Mouse (Mus musculus) intestine, postnatal 0 days (tissue): ENCODE measurements around the gene Slc2a1. TPM values are rescaled to one million over a fixed set of nuclear protein-coding genes. Genes with fewer than 3 reads are reported as not detected.
A peak's percentile ranks its signal among the peaks of the same experiment; 100 is the strongest.

Experiments used
- ATAC-seq: fragments of 200-750 bp; cut with Nextera tagmentation; 2 replicates; pipeline ENCODE4 v1.8.0; 2017; ENCODE audit warnings: mild to moderate bottlenecking, moderate TSS enrichment, moderate library complexity
- H3K27ac ChIP-seq: fragments of 300-500 bp; sonication (generic); 2 replicates; pipeline ENCODE4 v1.5.1; 2014; ENCODE audit warnings: mild to moderate bottlenecking, low read depth, low read length, moderate library complexity
- H3K27me3 ChIP-seq: fragments of 300-500 bp; sonication (generic); replicated peaks from 2 replicates; pipeline ENCODE4 v1.6.1; 2014; ENCODE audit warnings: low read length, mixed read lengths; ENCODE audit not compliant: control insufficient read depth, insufficient read depth
- H3K36me3 ChIP-seq: fragments of 300-500 bp; sonication (generic); 2 replicates; pipeline ENCODE4 v1.6.1; 2014; ENCODE audit warnings: mild to moderate bottlenecking, moderate library complexity; ENCODE audit not compliant: control insufficient read depth, insufficient read depth
- H3K4me1 ChIP-seq: fragments of 300-500 bp; sonication (generic); replicated peaks from 2 replicates; pipeline ENCODE4 v1.6.1; 2014; ENCODE audit warnings: antibody characterized with exemption, low read length, mixed read lengths; ENCODE audit not compliant: control insufficient read depth, insufficient read depth
- H3K4me2 ChIP-seq: fragments of 300-500 bp; sonication (generic); replicated peaks from 2 replicates; pipeline ENCODE4 v1.6.1; 2014; ENCODE audit warnings: low read depth, mild to moderate bottlenecking, moderate library complexity
- H3K4me3 ChIP-seq: fragments of 300-500 bp; sonication (generic); 2 replicates; pipeline ENCODE4 v1.5.1; 2014; ENCODE audit warnings: low read depth, low read length
- H3K9ac ChIP-seq: fragments of 300-500 bp; sonication (generic); 2 replicates; pipeline ENCODE4 v1.6.1; 2014; ENCODE audit warnings: mild to moderate bottlenecking, low read depth, low read length
- H3K9me3 ChIP-seq: fragments of 300-500 bp; sonication (generic); 2 replicates; pipeline ENCODE4 v1.6.1; 2016; ENCODE audit warnings: mixed run types; ENCODE audit not compliant: control insufficient read depth
- CTCF ChIP-seq: sonication (generic); IDR thresholded peaks from 2 replicates; pipeline ENCODE4 v1.5.1; 2016; ENCODE audit warnings: low read depth, mild to moderate bottlenecking, control low read depth, antibody characterized with exemption, moderate library complexity
- WGBS: fragments of 180-500 bp; shearing (Covaris S2); extraction: QIAGEN DNeasy Blood & Tissue Kit; methylation state at CpG from one replicate; pipeline ENCODE4 v1.1.7; 2014; 5-methylcytosine and 5-hydroxymethylcytosine counted together
- polyA plus RNA-seq: library from polyadenylated mRNA; unstranded; fragments of >200 nt; fragmentation: Nextera tagmentation; extraction: Ambion mirVana; gene quantifications from 2 replicates; pipeline ENCODE4 v1.2.1, GENCODE M21; 2015

Gene Slc2a1
- polyA plus RNA-seq, 1 experiment from 2014 or later: 18.1 TPM

- Histone ChIP-seq H3K9ac (no peak overlapping the region), H3K36me3 (no peaks in the 10 kb centered on the region), H3K27ac (no peak overlapping the region), H3K4me2 (no peak overlapping the region), H3K9me3 (no peaks in the 10 kb centered on the region), H3K4me1 (no peaks in the 10 kb centered on the region), H3K4me3 (no peak overlapping the region), H3K27me3 (no peaks in the 10 kb centered on the region)
- ATAC-seq: no peak
- 58% methylated on average over 3 of the region's 3 CpGs for WGBS
- TF ChIP-seq CTCF: no peak
Observed at GRCm38 (mm10) chr4:119096401-119096800, 12.1 kb upstream of the Slc2a1 start.

- ATAC-seq: no peak
- H3K4me1 ChIP-seq: no peaks in the 10 kb centered on the region
- no peak overlapping the region for H3K4me3 ChIP-seq
- no peaks in the 10 kb centered on the region for H3K27me3 ChIP-seq
- WGBS: 73% methylated on average over 4 of the region's 4 CpGs
- no peak for TF ChIP-seq CTCF
- no peak overlapping the region for H3K9ac ChIP-seq
- H3K27ac ChIP-seq: no peak overlapping the region
- H3K9me3 ChIP-seq: no peaks in the 10 kb centered on the region
- no peak overlapping the region for H3K4me2 ChIP-seq
- no peaks in the 10 kb centered on the region for H3K36me3 ChIP-seq
Observed at GRCm38 (mm10) chr4:119097421-119097820, 11.1 kb upstream of the Slc2a1 start.

- H3K9me3 ChIP-seq: no peaks in the 10 kb centered on the region
- 65% methylated on average over 8 of the region's 8 CpGs for WGBS
- no peak overlapping the region for H3K9ac ChIP-seq
- TF ChIP-seq CTCF: no peak
- no peaks in the 10 kb centered on the region; the same call in 1 of the 2 replicates for H3K4me1 ChIP-seq
- H3K27me3 ChIP-seq: no peaks in the 10 kb centered on the region
- H3K27ac ChIP-seq: no peak overlapping the region
- H3K4me3 ChIP-seq: no peak overlapping the region
- H3K4me2 ChIP-seq: no peak overlapping the region
- no peak for ATAC-seq
- no peaks in the 10 kb centered on the region for H3K36me3 ChIP-seq
Observed at GRCm38 (mm10) chr4:119098216-119099210, 10.0 kb upstream of the Slc2a1 start.

GRCm38 (mm10) chr4:119101392-119101791 is 7.1 kb upstream of the Slc2a1 start:
- Histone ChIP-seq H3K4me2 (no peak overlapping the region), H3K27me3 (no peaks in the 10 kb centered on the region), H3K9ac (no peak overlapping the region), H3K27ac (no peak overlapping the region), H3K9me3 (no peaks in the 10 kb centered on the region), H3K4me1 (peaks cover 9% of the 10 kb centered on the region; the same call in 1 of the 2 replicates), H3K4me3 (no peak overlapping the region), H3K36me3 (no peaks in the 10 kb centered on the region)
- ATAC-seq: no peak
- 89% methylated on average over 3 of the region's 3 CpGs for WGBS
- TF ChIP-seq CTCF: no peak

GRCm38 (mm10) chr4:119102350-119103126 is 6.0 kb upstream of the Slc2a1 start:
- H3K36me3 ChIP-seq: no peaks in the 10 kb centered on the region
- no peak for TF ChIP-seq CTCF
- H3K4me3 ChIP-seq: no peak overlapping the region
- H3K9ac ChIP-seq: no peak overlapping the region
- no peak overlapping the region for H3K27ac ChIP-seq
- 53% methylated on average over 7 of the region's 7 CpGs for WGBS
- no peaks in the 10 kb centered on the region for H3K9me3 ChIP-seq
- ATAC-seq: peak; percentile 53; the same call in 1 of the 2 replicates
- no peak overlapping the region for H3K4me2 ChIP-seq
- peaks cover 9% of the 10 kb centered on the region; the same call in 1 of the 2 replicates for H3K4me1 ChIP-seq
- no peaks in the 10 kb centered on the region for H3K27me3 ChIP-seq

- peak overlapping the region; percentile 64 for H3K4me2 ChIP-seq
Observed at GRCm38 (mm10) chr4:119104847-119105246, 3.7 kb upstream of the Slc2a1 start.

More at GRCm38 (mm10) chr4:119104847-119105246, 3.7 kb upstream of the Slc2a1 start:
- ATAC-seq: no peak
- TF ChIP-seq CTCF: no peak
- Histone ChIP-seq H3K27me3 (no peaks in the 10 kb centered on the region), H3K9ac (no peak overlapping the region), H3K27ac (no peak overlapping the region), H3K36me3 (no peaks in the 10 kb centered on the region), H3K4me1 (peaks cover 9% of the 10 kb centered on the region; the same call in 1 of the 2 replicates), H3K9me3 (no peaks in the 10 kb centered on the region), H3K4me3 (no peak overlapping the region)
- WGBS: 43% methylated on average over 4 of the region's 4 CpGs
